Mouse (Mus musculus) ES-Bruce4 (cell line): ENCODE results near the gene Snx11.

Experiments used
- CTCF ChIP-seq: IDR thresholded peaks from one replicate; pipeline ENCODE4 v1.8.1; 2011; ENCODE audit warnings: low read depth, low read length
- POLR2A ChIP-seq: IDR thresholded peaks from one replicate; pipeline ENCODE4 v1.8.1; 2011; ENCODE audit warnings: low read length; ENCODE audit not compliant: insufficient read depth

DNA sequence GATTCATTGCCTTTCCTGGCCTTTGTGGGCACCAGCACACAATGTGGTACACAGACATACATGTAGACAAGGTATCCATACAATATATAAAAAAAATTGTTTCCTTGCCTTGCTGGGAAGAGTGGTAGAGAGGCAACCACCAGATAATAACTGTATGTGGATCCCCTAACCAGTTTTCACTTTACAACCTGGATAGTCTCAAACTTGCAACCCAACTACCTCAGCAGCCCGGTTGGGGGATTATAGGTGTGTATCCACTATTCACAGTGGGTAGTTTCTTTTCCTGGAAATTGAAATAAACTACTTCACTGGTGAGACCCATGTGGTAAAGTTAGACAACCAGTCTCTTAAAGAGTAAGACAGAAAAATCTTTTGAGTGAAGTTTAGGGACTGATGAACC lies 39.1 kb upstream of the Snx11 start:
- TF ChIP-seq CTCF (no peak), POLR2A (no peak)
